Mouse (Mus musculus) liver, embryonic 14.5 days (tissue): ENCODE results near the gene Ssbp3. TPM values are rescaled to one million over a fixed set of nuclear protein-coding genes. Genes with fewer than 3 reads are reported as not detected.

Experiments
- ATAC-seq: fragments of 200-750 bp; cut with Nextera tagmentation; 2 replicates; pipeline ENCODE4 v1.8.0; 2017; ENCODE audit warnings: moderate number of reproducible peaks, mild to moderate bottlenecking, moderate library complexity; ENCODE audit not compliant: insufficient read depth
- DNase-seq, 3 experiments: peaks; one replicate each; pipeline ENCODE4 v3.0.0-alpha.2; 2012 to 2013; ENCODE audit warnings: low read depth in 3 of 3, low spot score in 3 of 3
- H3K27ac ChIP-seq: fragments of 300-500 bp; sonication (generic); 2 replicates; pipeline ENCODE4 v1.5.1; 2014; ENCODE audit warnings: moderate library complexity, mild to moderate bottlenecking, control low read depth, inconsistent platforms
- H3K27me3 ChIP-seq: fragments of 300-500 bp; sonication (generic); 2 replicates; pipeline ENCODE4 v1.6.1; 2014; ENCODE audit warnings: mild to moderate bottlenecking, low read length, moderate library complexity; ENCODE audit not compliant: control insufficient read depth, insufficient read depth
- H3K36me3 ChIP-seq: fragments of 300-500 bp; sonication (generic); replicated peaks from 2 replicates; pipeline ENCODE4 v1.6.1; 2014; ENCODE audit warnings: low read depth; ENCODE audit not compliant: control insufficient read depth, insufficient read depth
- H3K4me1 ChIP-seq, 2 experiments: fragments of 200-500 bp in 1 of 2; fragments of 300-500 bp in 1 of 2; sonication (generic) in 1 of 2; replicated peaks; 2 replicates each; pipeline ENCODE4 v1.6.1; 2012 to 2014; ENCODE audit warnings: antibody characterized with exemption in 1 of 2, inconsistent platforms in 1 of 2, low read length in 1 of 2; ENCODE audit not compliant: control insufficient read depth in 2 of 2, insufficient read depth in 2 of 2
- H3K4me2 ChIP-seq: fragments of 300-500 bp; sonication (generic); 2 replicates; pipeline ENCODE4 v1.6.1; 2014; ENCODE audit warnings: low read depth, mild to moderate bottlenecking, control low read depth, moderate library complexity
- H3K4me3 ChIP-seq, 2 experiments: fragments of 200-500 bp in 1 of 2; fragments of 300-500 bp in 1 of 2; sonication (generic) in 1 of 2; 2 replicates each; pipeline ENCODE4 v1.5.1; 2012 to 2014; ENCODE audit warnings: low read depth in 2 of 2, low read length in 2 of 2, mild to moderate bottlenecking in 2 of 2, control low read depth in 1 of 2, inconsistent platforms in 1 of 2, moderate library complexity in 1 of 2; ENCODE audit not compliant: insufficient read depth in 1 of 2
- H3K9ac ChIP-seq: fragments of 300-500 bp; sonication (generic); replicated peaks from 2 replicates; pipeline ENCODE4 v1.6.1; 2014; ENCODE audit warnings: mild to moderate bottlenecking, control low read depth, moderate library complexity
- H3K9me3 ChIP-seq: fragments of 300-500 bp; sonication (generic); 2 replicates; pipeline ENCODE4 v1.6.1; 2016; ENCODE audit warnings: low read length, mixed read lengths; ENCODE audit not compliant: control insufficient read depth
- CTCF ChIP-seq: IDR thresholded peaks from 2 replicates; pipeline ENCODE4 v1.5.1; 2016; ENCODE audit warnings: antibody characterized with exemption, low read depth, control low read depth
- EP300 ChIP-seq: IDR thresholded peaks from 2 replicates; pipeline ENCODE4 v1.6.1; 2016; ENCODE audit warnings: antibody characterized with exemption, low read depth
- WGBS: fragments of 180-500 bp; shearing (Covaris S2); extraction: QIAGEN DNeasy Blood & Tissue Kit; methylation state at CpG from one replicate; pipeline ENCODE4 v1.1.7; 2014; ENCODE audit not compliant: insufficient replicate concordance; 5-methylcytosine and 5-hydroxymethylcytosine counted together
- polyA plus RNA-seq, 2 experiments: library from polyadenylated mRNA; depleted of rRNA in 1 of 2; stranded (reverse) in 1 of 2; unstranded in 1 of 2; fragments of >200 nt; fragmentation: Nextera tagmentation in 1 of 2; extraction: Ambion mirVana in 1 of 2; gene quantifications; 2 replicates each; pipeline versions ENCODE4 v1.2.1 to v1.2.3; 2012 to 2014

The Ssbp3 gene
- polyA plus RNA-seq, 2 experiments = 33.0 to 52.1 TPM

DNA sequence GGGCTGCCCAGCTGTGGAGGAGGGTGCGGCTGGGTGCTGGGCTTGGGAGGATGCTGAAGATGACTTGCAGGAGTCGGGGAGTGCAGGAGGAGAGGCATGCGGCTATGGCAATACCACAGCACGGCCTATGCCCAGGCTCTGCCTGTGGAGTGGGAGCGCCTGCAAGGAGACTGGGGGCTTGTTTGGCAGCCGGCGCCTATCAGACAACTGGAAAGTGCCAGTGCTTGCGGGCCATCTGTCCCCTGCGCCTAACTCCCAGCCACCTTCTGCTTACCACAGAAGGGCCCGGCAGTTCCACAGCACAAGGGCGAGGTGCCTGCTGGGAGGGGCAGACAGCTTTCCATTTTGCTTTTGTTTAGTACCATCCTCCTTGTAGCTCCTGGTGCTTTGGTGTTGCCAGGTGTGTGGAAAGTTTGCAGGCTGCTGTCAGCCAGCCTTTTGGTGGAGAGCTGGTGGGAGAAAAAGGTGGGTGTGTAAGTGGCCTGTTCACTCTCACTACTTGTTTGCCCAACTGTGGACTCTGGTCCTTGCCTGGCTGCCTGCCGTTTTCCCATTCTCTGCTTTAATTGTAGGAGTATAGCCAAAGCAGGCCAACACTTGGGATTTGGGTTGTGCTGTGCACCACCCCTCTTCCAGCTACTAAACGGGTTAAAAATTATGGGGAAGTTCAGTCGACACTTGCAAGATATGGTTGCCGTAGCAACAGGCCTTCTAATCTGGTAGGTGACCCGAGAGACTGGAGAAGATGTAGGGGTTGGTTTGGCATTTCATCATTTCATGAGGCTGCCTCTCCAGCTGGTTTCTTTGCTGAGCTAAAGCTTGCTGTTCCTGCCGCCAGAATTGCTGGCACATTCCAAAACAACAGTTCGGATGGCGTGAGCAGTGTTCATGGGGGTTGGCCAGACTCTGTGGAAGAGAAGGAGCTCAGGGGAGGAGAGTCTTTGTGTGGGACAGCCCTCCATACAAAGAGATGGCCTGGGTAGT lies 45.5 kb downstream of the Ssbp3 start:
- Histone ChIP-seq H3K4me1 (peaks cover 6 to 38% of the 10 kb centered on the region in 2 experiments), H3K4me3 (no peak overlapping the region), H3K27me3 (no peaks in the 10 kb centered on the region), H3K9me3 (no peaks in the 10 kb centered on the region), H3K36me3 (peaks cover 9% of the 10 kb centered on the region), H3K4me2 (no peak overlapping the region; the same call in 1 of the 2 replicates), H3K27ac (no peak overlapping the region), H3K9ac (no peak overlapping the region)
- DNase-seq (no peak), ATAC-seq (peak; percentile 42)
- WGBS = 38% methylated on average over 19 of the region's 19 CpGs
- TF ChIP-seq CTCF = no peak
- TF ChIP-seq EP300 = no peak

DNA sequence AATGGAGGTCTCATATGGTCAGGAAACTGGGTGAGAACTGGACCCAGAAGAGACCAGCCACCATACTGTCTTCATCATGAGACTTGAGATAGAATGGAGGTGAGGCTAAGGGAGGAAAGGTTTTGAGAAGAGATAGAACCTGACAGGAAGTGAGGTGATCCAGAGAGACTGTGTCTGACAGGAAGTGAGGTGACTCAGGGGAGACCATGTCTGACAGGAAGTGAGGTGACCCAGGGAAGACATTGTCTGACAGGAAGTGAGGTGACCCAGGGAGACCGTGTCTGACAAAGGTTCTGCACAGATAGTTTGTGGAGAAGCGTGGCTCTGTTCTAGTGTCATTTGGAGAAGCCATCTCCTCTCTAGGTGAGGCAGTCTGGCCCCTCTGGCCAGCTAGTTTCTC lies 47.6 kb downstream of the Ssbp3 start:
- peaks cover 9% of the 10 kb centered on the region for H3K36me3 ChIP-seq
- H3K4me2 ChIP-seq = no peak overlapping the region
- no peak for ATAC-seq
- H3K4me3 ChIP-seq = no peak overlapping the region
- H3K4me1 ChIP-seq = peaks cover 6 to 40% of the 10 kb centered on the region in 2 experiments
- H3K9me3 ChIP-seq = no peaks in the 10 kb centered on the region
- H3K27me3 ChIP-seq = no peaks in the 10 kb centered on the region
- DNase-seq = no peak
- no peak overlapping the region for H3K27ac ChIP-seq
- WGBS = 54% methylated on average over 2 of the region's 2 CpGs
- H3K9ac ChIP-seq = no peak overlapping the region
- TF ChIP-seq EP300 = no peak
- TF ChIP-seq CTCF = no peak

GRCm38 (mm10) chr4:106958561-106958960 lies 48.1 kb downstream of the Ssbp3 start:
- H3K4me1 ChIP-seq = peaks cover 6 to 40% of the 10 kb centered on the region in 2 experiments
- DNase-seq = no peak
- WGBS = 76% methylated on average over 3 of the region's 3 CpGs

DNA sequence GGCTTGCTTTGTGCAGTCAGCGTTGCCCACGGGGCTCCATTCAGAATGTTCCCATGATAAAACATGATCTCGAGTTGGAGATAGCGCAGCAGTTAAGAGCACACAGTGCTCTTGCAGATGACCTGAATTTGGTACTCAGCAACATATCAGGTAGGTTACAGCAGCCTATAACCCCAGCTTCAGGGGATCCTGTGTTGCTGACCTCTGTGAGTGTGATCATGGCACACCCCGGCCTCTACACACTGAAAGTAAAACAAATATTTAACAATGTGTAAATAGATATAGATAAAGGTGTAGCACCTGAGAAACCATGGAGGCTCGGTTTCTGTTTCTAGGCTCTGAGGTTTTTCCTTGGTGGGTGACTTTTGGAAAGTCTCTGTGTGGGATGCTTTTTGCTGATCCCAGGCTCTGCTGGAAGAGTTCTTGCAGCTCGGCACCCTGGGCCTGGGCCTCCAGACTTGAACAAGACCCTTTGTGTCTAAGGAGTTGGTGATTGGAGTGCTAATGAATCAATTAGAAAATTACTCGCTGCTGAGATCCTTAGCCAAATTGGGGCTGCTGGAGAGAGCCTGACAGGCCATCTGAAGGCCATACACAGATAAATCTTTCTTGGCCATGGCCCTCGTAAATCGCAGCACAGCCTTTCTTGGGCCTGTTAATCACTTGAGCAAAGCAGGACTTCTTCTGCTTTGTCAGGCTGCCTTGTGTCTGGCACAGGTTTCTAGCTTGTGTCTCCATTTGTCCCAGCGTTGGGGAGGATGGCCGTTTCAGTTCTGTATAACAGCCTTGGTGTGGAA lies 49.2 kb downstream of the Ssbp3 start:
- WGBS = 81% methylated on average over 12 of the region's 12 CpGs
- DNase-seq (no peak), ATAC-seq (no peak)
- H3K27ac ChIP-seq = no peak overlapping the region
- H3K4me2 ChIP-seq = no peak overlapping the region
- no peak overlapping the region for H3K4me3 ChIP-seq
- H3K27me3 ChIP-seq = no peaks in the 10 kb centered on the region
- no peak for TF ChIP-seq EP300
- no peak for TF ChIP-seq CTCF
- no peaks in the 10 kb centered on the region; the same call in 1 of the 2 replicates for H3K36me3 ChIP-seq
- H3K9ac ChIP-seq = no peak overlapping the region
- peaks cover 6 to 40% of the 10 kb centered on the region in 2 experiments for H3K4me1 ChIP-seq
- no peaks in the 10 kb centered on the region for H3K9me3 ChIP-seq

More at GRCm38 (mm10) chr4:106958561-106958960, 48.1 kb downstream of the Ssbp3 start:
- TF ChIP-seq EP300 = no peak
- no peak for TF ChIP-seq CTCF
- Histone ChIP-seq H3K9me3 (no peaks in the 10 kb centered on the region), H3K4me3 (no peak overlapping the region), H3K9ac (no peak overlapping the region), H3K36me3 (peaks cover 9% of the 10 kb centered on the region), H3K4me2 (no peak overlapping the region), H3K27ac (no peak overlapping the region), H3K27me3 (no peaks in the 10 kb centered on the region)
- no peak for ATAC-seq

GRCm38 (mm10) chr4:106960476-106960875 lies 50.0 kb downstream of the Ssbp3 start:
- TF ChIP-seq CTCF (no peak), EP300 (no peak)
- ATAC-seq = no peak
- Histone ChIP-seq H3K27ac (no peak overlapping the region), H3K9ac (no peak overlapping the region), H3K4me2 (no peak overlapping the region), H3K4me3 (no peak overlapping the region), H3K9me3 (no peaks in the 10 kb centered on the region), H3K4me1 (peaks cover 6 to 35% of the 10 kb centered on the region in 2 experiments), H3K27me3 (no peaks in the 10 kb centered on the region), H3K36me3 (no peaks in the 10 kb centered on the region; the same call in 1 of the 2 replicates)
- 73% methylated on average over 2 of the region's 2 CpGs for WGBS
- no peak for DNase-seq
